Mouse (Mus musculus) limb, embryonic 13.5 days (tissue): ENCODE measurements around the gene Itgb6. TPM values are rescaled to one million over a fixed set of nuclear protein-coding genes. Genes with fewer than 3 reads are reported as not detected.
A peak's percentile ranks its signal among the peaks of the same experiment; 100 is the strongest.

Source experiments
- ATAC-seq: fragments of 200-750 bp; cut with Nextera tagmentation; 2 replicates; pipeline ENCODE4 v1.8.0; 2017; ENCODE audit warnings: low read depth, moderate number of reproducible peaks, moderate TSS enrichment; ENCODE audit not compliant: low FRiP score
- H3K27ac ChIP-seq: fragments of 300-500 bp; sonication (generic); 2 replicates; pipeline ENCODE4 v1.5.1; 2015; ENCODE audit warnings: inconsistent platforms, mild to moderate bottlenecking, moderate library complexity
- H3K27me3 ChIP-seq: fragments of 300-500 bp; sonication (generic); 2 replicates; pipeline ENCODE4 v1.6.1; 2015; ENCODE audit warnings: mild to moderate bottlenecking, inconsistent platforms
- H3K36me3 ChIP-seq: fragments of 300-500 bp; sonication (generic); 2 replicates; pipeline ENCODE4 v1.6.1; 2015; ENCODE audit warnings: inconsistent platforms, mild to moderate bottlenecking, moderate library complexity
- H3K4me1 ChIP-seq: fragments of 300-500 bp; sonication (generic); 2 replicates; pipeline ENCODE4 v1.6.1; 2015; ENCODE audit warnings: inconsistent platforms
- H3K4me2 ChIP-seq: fragments of 300-500 bp; sonication (generic); replicated peaks from 2 replicates; pipeline ENCODE4 v1.6.1; 2015; ENCODE audit warnings: inconsistent platforms, mild to moderate bottlenecking, moderate library complexity
- H3K4me3 ChIP-seq: fragments of 300-500 bp; sonication (generic); 2 replicates; pipeline ENCODE4 v1.5.1; 2015; ENCODE audit warnings: moderate library complexity, mild to moderate bottlenecking, inconsistent platforms
- H3K9ac ChIP-seq: fragments of 300-500 bp; sonication (generic); 2 replicates; pipeline ENCODE4 v1.6.1; 2015; ENCODE audit warnings: mild to moderate bottlenecking, inconsistent platforms
- H3K9me3 ChIP-seq: fragments of 300-500 bp; sonication (generic); 2 replicates; pipeline ENCODE4 v1.6.1; 2016; ENCODE audit warnings: inconsistent platforms
- WGBS: fragments of 180-500 bp; shearing (Covaris S2); methylation state at CpG from one replicate; pipeline ENCODE4 v1.1.7; 2015; 5-methylcytosine and 5-hydroxymethylcytosine counted together
- polyA plus RNA-seq: library from polyadenylated mRNA; unstranded; fragments of >200 nt; fragmentation: Nextera tagmentation; extraction: Ambion mirVana; gene quantifications from 2 replicates; pipeline ENCODE4 v1.2.1, GENCODE M21; 2015

Gene Itgb6
- polyA plus RNA-seq, 1 experiment from 2014 or later: 3.1 TPM

GRCm38 (mm10) chr2:60671215-60671614, 51.2 kb downstream of the Itgb6 start:
- Histone ChIP-seq H3K27me3 (no peaks in the 10 kb centered on the region), H3K4me1 (peaks cover 10% of the 10 kb centered on the region; the same call in 1 of the 2 replicates), H3K27ac (no peak overlapping the region), H3K9ac (no peak overlapping the region), H3K4me2 (no peak overlapping the region), H3K9me3 (no peaks in the 10 kb centered on the region), H3K36me3 (no peaks in the 10 kb centered on the region), H3K4me3 (no peak overlapping the region)
- no peak for ATAC-seq
- WGBS: 88% methylated on average over 1 of the region's 1 CpGs

GRCm38 (mm10) chr2:60663071-60663470, 59.4 kb downstream of the Itgb6 start:
- Histone ChIP-seq H3K4me2 (no peak overlapping the region), H3K4me1 (no peaks in the 10 kb centered on the region), H3K9me3 (no peaks in the 10 kb centered on the region), H3K4me3 (no peak overlapping the region), H3K27ac (no peak overlapping the region), H3K36me3 (no peaks in the 10 kb centered on the region), H3K27me3 (no peaks in the 10 kb centered on the region), H3K9ac (no peak overlapping the region)
- WGBS: 65% methylated on average over 1 of the region's 1 CpGs
- ATAC-seq: no peak

GRCm38 (mm10) chr2:60659993-60660392, 62.5 kb downstream of the Itgb6 start:
- Histone ChIP-seq H3K4me3 (no peak overlapping the region), H3K9ac (no peak overlapping the region), H3K9me3 (no peaks in the 10 kb centered on the region), H3K4me1 (no peaks in the 10 kb centered on the region), H3K4me2 (no peak overlapping the region), H3K27me3 (no peaks in the 10 kb centered on the region), H3K36me3 (no peaks in the 10 kb centered on the region), H3K27ac (no peak overlapping the region)
- WGBS: 87% methylated on average over 4 of the region's 4 CpGs
- no peak for ATAC-seq

DNA sequence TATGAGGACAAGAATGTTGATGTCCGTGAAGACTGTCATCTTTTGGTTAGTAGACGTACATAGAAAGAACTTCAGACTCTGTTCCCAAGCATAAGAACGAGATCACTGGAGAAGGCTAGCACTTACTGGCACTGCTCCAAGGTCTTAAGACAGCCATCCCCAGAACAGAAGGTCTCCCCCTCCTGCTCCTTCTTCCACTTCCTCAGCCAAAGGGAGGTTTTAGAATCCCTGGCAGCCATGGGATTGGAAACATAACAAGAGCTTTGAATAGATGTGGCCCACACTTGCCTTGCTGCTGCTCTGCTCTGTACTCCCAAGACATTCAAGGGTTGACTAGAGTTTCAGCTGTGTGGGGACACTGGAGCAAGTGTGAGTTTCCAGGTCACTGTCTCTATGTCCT, 63.5 kb downstream of the Itgb6 start:
- Histone ChIP-seq H3K4me1 (no peaks in the 10 kb centered on the region), H3K36me3 (no peaks in the 10 kb centered on the region), H3K9ac (no peak overlapping the region), H3K4me2 (no peak overlapping the region), H3K4me3 (no peak overlapping the region), H3K27me3 (no peaks in the 10 kb centered on the region), H3K27ac (no peak overlapping the region), H3K9me3 (no peaks in the 10 kb centered on the region)
- WGBS: 71% methylated on average over 3 of the region's 3 CpGs
- no peak for ATAC-seq

DNA sequence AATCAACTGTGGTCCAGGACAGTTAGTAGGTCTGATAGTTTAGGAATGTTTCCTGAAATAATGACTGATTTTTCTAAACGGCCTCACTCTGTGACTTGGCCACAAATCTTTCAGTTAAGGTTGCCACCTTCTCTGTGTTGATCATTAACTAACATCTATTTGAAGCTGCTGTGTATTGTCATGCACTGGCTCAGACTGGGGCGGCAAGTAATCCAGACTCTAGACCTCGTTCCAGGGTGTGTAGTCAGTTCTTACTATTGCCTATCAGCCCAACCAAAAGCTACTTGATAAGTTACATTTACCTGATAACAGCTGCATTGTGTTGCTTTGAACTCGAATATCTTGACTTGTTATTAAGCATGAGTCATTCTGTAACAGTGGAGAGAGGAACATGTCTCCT, 67.6 kb downstream of the Itgb6 start:
- Histone ChIP-seq H3K4me1 (peaks cover 4% of the 10 kb centered on the region; the same call in 1 of the 2 replicates), H3K27ac (no peak overlapping the region), H3K36me3 (no peaks in the 10 kb centered on the region), H3K9me3 (no peaks in the 10 kb centered on the region), H3K9ac (no peak overlapping the region), H3K27me3 (no peaks in the 10 kb centered on the region), H3K4me3 (no peak overlapping the region), H3K4me2 (no peak overlapping the region)
- ATAC-seq: no peak
- WGBS: 78% methylated on average over 4 of the region's 4 CpGs

- WGBS: 74% methylated on average over 5 of the region's 5 CpGs
These were observed 72.3 kb downstream of the Itgb6 start for GRCm38 (mm10) chr2:60650155-60650554.

GRCm38 (mm10) chr2:60647650-60648049, 74.8 kb downstream of the Itgb6 start:
- peak; percentile 36; the same call in 1 of the 2 replicates for ATAC-seq
- 68% methylated on average over 5 of the region's 5 CpGs for WGBS
- no peak overlapping the region for H3K9ac ChIP-seq
- H3K27ac ChIP-seq: no peak overlapping the region
- H3K4me3 ChIP-seq: no peak overlapping the region
- no peak overlapping the region for H3K4me2 ChIP-seq
- no peaks in the 10 kb centered on the region for H3K9me3 ChIP-seq
- no peaks in the 10 kb centered on the region for H3K27me3 ChIP-seq
- no peaks in the 10 kb centered on the region for H3K36me3 ChIP-seq
- H3K4me1 ChIP-seq: peaks cover 17% of the 10 kb centered on the region

More at GRCm38 (mm10) chr2:60650155-60650554, 72.3 kb downstream of the Itgb6 start:
- H3K4me1 ChIP-seq: peaks cover 17% of the 10 kb centered on the region
- no peak overlapping the region for H3K27ac ChIP-seq
- no peaks in the 10 kb centered on the region for H3K36me3 ChIP-seq
- no peak overlapping the region for H3K9ac ChIP-seq
- no peak overlapping the region for H3K4me3 ChIP-seq
- no peak for ATAC-seq
- no peak overlapping the region for H3K4me2 ChIP-seq
- no peaks in the 10 kb centered on the region for H3K9me3 ChIP-seq
- H3K27me3 ChIP-seq: no peaks in the 10 kb centered on the region

DNA sequence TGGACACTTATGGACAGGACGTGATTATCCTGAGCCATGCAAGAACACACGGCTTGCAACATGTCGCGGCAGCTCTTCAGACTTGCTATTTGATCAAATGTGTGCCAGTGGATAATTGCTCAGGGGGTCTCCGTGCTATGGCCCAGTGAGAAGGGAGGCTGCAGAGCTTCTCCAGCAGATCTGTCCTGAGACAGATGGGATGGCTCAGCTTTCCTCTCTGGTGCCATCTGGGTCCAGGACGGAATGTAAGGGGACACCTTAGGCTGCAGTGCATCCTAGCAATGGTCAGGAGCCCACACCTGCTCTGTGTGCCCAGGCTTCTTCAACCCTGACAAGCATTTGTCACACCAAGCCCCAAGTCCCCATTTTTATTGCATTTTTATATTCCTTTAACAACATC, 75.9 kb downstream of the Itgb6 start:
- Histone ChIP-seq H3K36me3 (no peaks in the 10 kb centered on the region), H3K27me3 (no peaks in the 10 kb centered on the region), H3K4me3 (no peak overlapping the region), H3K4me1 (peaks cover 17% of the 10 kb centered on the region), H3K9me3 (no peaks in the 10 kb centered on the region), H3K9ac (no peak overlapping the region), H3K4me2 (no peak overlapping the region), H3K27ac (no peak overlapping the region)
- WGBS: 82% methylated on average over 6 of the region's 6 CpGs
- ATAC-seq: no peak

GRCm38 (mm10) chr2:60643406-60643805, 79.0 kb downstream of the Itgb6 start:
- no peak for ATAC-seq
- Histone ChIP-seq H3K36me3 (no peaks in the 10 kb centered on the region), H3K4me2 (no peak overlapping the region), H3K9ac (no peak overlapping the region), H3K27ac (no peak overlapping the region), H3K9me3 (no peaks in the 10 kb centered on the region), H3K4me3 (no peak overlapping the region), H3K27me3 (no peaks in the 10 kb centered on the region), H3K4me1 (peaks cover 13% of the 10 kb centered on the region)
- 68% methylated on average over 3 of the region's 3 CpGs for WGBS

DNA sequence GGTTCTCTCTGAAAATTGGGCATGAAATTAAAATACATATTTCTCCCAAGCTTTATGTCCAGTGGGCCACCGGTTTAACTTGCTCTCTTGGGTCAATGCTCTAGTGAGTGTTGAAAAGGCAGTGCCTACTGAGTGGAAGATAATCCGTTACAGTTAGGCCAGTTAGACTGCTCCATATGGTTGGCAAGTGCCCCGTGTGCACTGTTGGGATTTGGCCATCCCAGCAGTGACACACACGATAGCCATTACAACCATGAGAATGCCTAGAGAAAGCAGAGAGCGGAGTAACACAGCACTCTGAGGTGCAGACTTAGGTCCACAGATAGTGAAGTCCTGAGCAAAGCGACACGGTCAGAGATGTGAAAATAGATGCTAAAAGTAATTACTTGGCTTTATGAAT, 79.8 kb downstream of the Itgb6 start:
- Histone ChIP-seq H3K4me3 (no peak overlapping the region), H3K27me3 (no peaks in the 10 kb centered on the region), H3K27ac (no peak overlapping the region), H3K4me1 (peaks cover 8% of the 10 kb centered on the region), H3K36me3 (no peaks in the 10 kb centered on the region), H3K9me3 (no peaks in the 10 kb centered on the region), H3K9ac (no peak overlapping the region), H3K4me2 (no peak overlapping the region)
- WGBS: 89% methylated on average over 7 of the region's 7 CpGs
- ATAC-seq: no peak

GRCm38 (mm10) chr2:60640342-60640672, 82.1 kb downstream of the Itgb6 start:
- Histone ChIP-seq H3K27ac (no peak overlapping the region), H3K4me3 (no peak overlapping the region), H3K9ac (no peak overlapping the region), H3K36me3 (no peaks in the 10 kb centered on the region), H3K9me3 (no peaks in the 10 kb centered on the region), H3K4me1 (peaks cover 6% of the 10 kb centered on the region; the same call in 1 of the 2 replicates), H3K4me2 (no peak overlapping the region), H3K27me3 (no peaks in the 10 kb centered on the region)
- no peak for ATAC-seq
- WGBS: 53% methylated on average over 7 of the region's 7 CpGs

- WGBS: 80% methylated on average over 10 of the region's 10 CpGs
- no peaks in the 10 kb centered on the region for H3K36me3 ChIP-seq
- no peak overlapping the region for H3K4me3 ChIP-seq
- ATAC-seq: no peak
- no peaks in the 10 kb centered on the region for H3K9me3 ChIP-seq
- H3K4me1 ChIP-seq: peaks cover 6% of the 10 kb centered on the region; the same call in 1 of the 2 replicates
- no peak overlapping the region for H3K9ac ChIP-seq
- H3K27ac ChIP-seq: no peak overlapping the region
- no peak overlapping the region for H3K4me2 ChIP-seq
- H3K27me3 ChIP-seq: no peaks in the 10 kb centered on the region
These were observed 82.7 kb downstream of the Itgb6 start for GRCm38 (mm10) chr2:60639617-60640341.
